Mouse (Mus musculus) ES-E14 (cell line): Measurements from ENCODE around the gene Uba52. TPM values are rescaled to one million over a fixed set of nuclear protein-coding genes. Genes with fewer than 3 reads are reported as not detected.

ENCODE experiments used
- DNase-seq: peaks from one replicate; pipeline ENCODE4 v3.0.0-alpha.2; 2013; ENCODE audit warnings: low read depth, low spot score
- H3K27ac ChIP-seq: 2 replicates; pipeline ENCODE4 v1.5.1; 2012; ENCODE audit warnings: low read depth, mild to moderate bottlenecking, low read length, moderate library complexity, mixed read lengths; ENCODE audit not compliant: poor library complexity, insufficient read depth, severe bottlenecking
- H3K36me3 ChIP-seq: 2 replicates; pipeline ENCODE4 v1.6.1; 2012; ENCODE audit warnings: mild to moderate bottlenecking, low read length, moderate library complexity, mixed read lengths; ENCODE audit not compliant: control insufficient read depth, poor library complexity, insufficient read depth, severe bottlenecking
- H3K4me1 ChIP-seq, 2 experiments: fragments of 150-350 bp in 1 of 2; sonication (generic) in 1 of 2; 2 replicates each; pipeline ENCODE4 v1.6.1; 2012; ENCODE audit warnings: low read length in 2 of 2, mild to moderate bottlenecking in 1 of 2, mixed read lengths in 1 of 2; ENCODE audit not compliant: control insufficient read depth in 2 of 2, insufficient read depth in 2 of 2, poor library complexity in 1 of 2
- H3K4me3 ChIP-seq, 2 experiments: fragments of 150-350 bp in 1 of 2; sonication (generic) in 1 of 2; 2 replicates each; pipeline ENCODE4 v1.5.1; 2012; ENCODE audit warnings: low read length in 2 of 2, low read depth in 1 of 2, mild to moderate bottlenecking in 1 of 2, mixed read lengths in 1 of 2; ENCODE audit not compliant: insufficient read depth in 1 of 2, poor library complexity in 1 of 2, severe bottlenecking in 1 of 2
- H3K9ac ChIP-seq: 2 replicates; pipeline ENCODE4 v1.6.1; 2012; ENCODE audit warnings: low read depth, mild to moderate bottlenecking, low read length, mixed read lengths; ENCODE audit not compliant: poor library complexity, insufficient read depth, severe bottlenecking
- H3K9me3 ChIP-seq: fragments of 150-350 bp; sonication (generic); 2 replicates; pipeline ENCODE4 v1.6.1; 2012; ENCODE audit warnings: low read depth, mild to moderate bottlenecking, low read length; ENCODE audit not compliant: control insufficient read depth, insufficient read depth
- CHD2 ChIP-seq: IDR thresholded peaks from 2 replicates; pipeline ENCODE4 v1.6.1; 2014; ENCODE audit warnings: mild to moderate bottlenecking, low read depth, low read length, inconsistent platforms
- HCFC1 ChIP-seq: IDR thresholded peaks from 2 replicates; pipeline ENCODE4 v1.6.1; 2012; ENCODE audit warnings: low read length, inconsistent platforms, borderline replicate concordance; ENCODE audit not compliant: insufficient read depth
- MAFK ChIP-seq: IDR thresholded peaks from 2 replicates; pipeline ENCODE4 v1.6.1; 2014; ENCODE audit warnings: mild to moderate bottlenecking, low read depth, low read length, inconsistent platforms; ENCODE audit not compliant: insufficient read depth
- ZC3H11A ChIP-seq: IDR thresholded peaks from 2 replicates; pipeline ENCODE4 v1.6.1; 2012; ENCODE audit warnings: low read depth, mild to moderate bottlenecking, inconsistent platforms, low read length, borderline replicate concordance
- ZNF384 ChIP-seq: IDR thresholded peaks from 2 replicates; pipeline ENCODE4 v1.6.1; 2012; ENCODE audit warnings: low read depth, low read length, inconsistent platforms
- in situ Hi-C, 2 experiments: fragments of 600-800 bp; cut with MboI; formaldehyde crosslinking; loops; one replicate each; pipeline ENCODE4 v1.15.1; 2025; ENCODE audit warnings: low sequenced_read_pairs in 2 of 2, inconsistent platforms in 1 of 2; ENCODE audit not compliant: unreplicated experiment in 2 of 2
- total RNA-seq: library from RNA; depleted of rRNA; stranded (reverse); fragments of 300-350 nt; gene quantifications from 2 replicates; pipeline ENCODE4 v1.2.3, GENCODE M21; 2012

Uba52 gene
- total RNA-seq, 1 experiment = 3,214 TPM

DNA sequence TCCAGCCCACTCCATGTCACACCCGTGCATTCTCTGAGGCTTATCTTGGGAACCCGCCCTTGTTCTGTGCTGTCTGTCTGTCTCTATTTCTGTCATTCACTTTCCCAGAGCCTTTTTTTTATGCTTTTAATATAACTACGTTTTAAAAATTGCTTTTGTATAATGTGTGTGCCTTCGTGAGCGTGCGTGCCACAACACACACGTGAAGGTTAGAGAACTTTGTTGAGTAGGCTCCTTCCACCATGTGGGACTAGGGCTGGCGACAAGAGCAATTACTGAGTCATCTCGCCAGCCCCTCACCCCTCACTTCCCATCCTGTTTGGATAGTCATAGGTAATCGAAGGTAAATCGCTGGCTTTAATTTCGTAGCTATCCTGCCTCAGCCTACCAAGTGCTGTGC lies 8.1 kb downstream of the Uba52 start:
- Histone ChIP-seq H3K36me3 (peaks cover 11% of the 10 kb centered on the region), H3K9me3 (no peaks in the 10 kb centered on the region), H3K27ac (no peak overlapping the region), H3K4me1 (peaks cover 7 to 17% of the 10 kb centered on the region in 2 experiments; a peak in 2 of 4 replicates), H3K4me3 (peak overlapping the region in 1 of 2 experiments; percentile 7; a peak in 2 of 4 replicates), H3K9ac (0 out of 2 replicates have a peak overlapping the region, but pooled peaks have one; percentile 34)
- in situ Hi-C loops = no loop called here
- no peak for DNase-seq
- TF ChIP-seq ZC3H11A = no peak
- no peak for TF ChIP-seq MAFK
- TF ChIP-seq HCFC1 = no peak
- TF ChIP-seq ZNF384 = no peak
- TF ChIP-seq CHD2 = no peak

DNA sequence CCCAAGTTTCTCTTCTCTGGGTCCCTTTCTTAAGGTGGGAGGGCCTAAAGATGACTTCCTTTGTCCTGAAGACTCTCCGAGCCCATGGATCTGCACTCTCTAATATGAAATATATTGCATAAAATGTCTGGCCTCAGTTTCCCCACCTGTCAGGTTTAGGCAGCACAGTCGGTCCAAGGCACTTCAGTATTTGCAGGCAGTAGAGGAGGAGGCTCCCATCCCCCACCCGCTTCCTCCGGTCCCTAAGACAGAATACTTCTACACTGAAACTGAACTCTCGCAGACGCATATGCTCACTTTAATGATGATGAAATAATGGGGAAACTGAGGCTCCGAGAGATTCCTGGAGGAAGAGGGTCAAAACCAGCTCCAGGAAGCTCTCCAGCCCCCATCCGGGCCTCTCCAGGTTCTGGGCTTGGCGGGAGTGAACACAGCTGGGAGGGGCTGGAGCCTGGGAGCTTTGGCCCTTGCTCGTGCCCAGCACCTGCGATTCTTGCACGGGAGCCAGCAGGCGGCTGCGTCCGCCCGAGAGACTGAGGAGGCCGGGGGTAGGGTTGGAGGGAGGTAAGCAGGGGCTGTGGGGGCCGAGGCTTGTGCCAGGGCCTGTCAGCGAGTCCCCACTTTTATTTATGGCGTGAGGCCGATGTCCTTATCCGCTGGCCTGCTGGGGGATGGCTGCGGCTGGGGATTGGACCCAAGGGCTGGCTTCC lies 8.6 kb downstream of the Uba52 start:
- peak overlapping the region in 1 of 2 experiments; percentile 7; a peak in 2 of 4 replicates for H3K4me3 ChIP-seq
- in situ Hi-C loops = no loop called here
- H3K27ac ChIP-seq = no peak overlapping the region

GRCm38 (mm10) chr8:70500386-70501301 lies 10.0 kb downstream of the Uba52 start:
- no peak overlapping the region for H3K27ac ChIP-seq
- peaks cover 10% of the 10 kb centered on the region; the same call in 1 of the 2 replicates for H3K36me3 ChIP-seq
- H3K9me3 ChIP-seq = no peaks in the 10 kb centered on the region
- no peak for DNase-seq
- H3K4me3 ChIP-seq = peak overlapping the region; percentile 59 to 68
- H3K4me1 ChIP-seq = peaks cover 7 to 17% of the 10 kb centered on the region in 2 experiments; a peak in 2 of 4 replicates
- no peak for TF ChIP-seq MAFK
- no peak for TF ChIP-seq ZNF384
- TF ChIP-seq ZC3H11A = no peak
- no peak for TF ChIP-seq CHD2
- no peak for TF ChIP-seq HCFC1
- peak overlapping the region; percentile 66 for H3K9ac ChIP-seq
- in situ Hi-C loops = no loop called here

More for the DNA sequence above, 8.6 kb downstream of the Uba52 start:
- Histone ChIP-seq H3K4me1 (peaks cover 7 to 17% of the 10 kb centered on the region in 2 experiments; a peak in 2 of 4 replicates), H3K36me3 (peaks cover 10% of the 10 kb centered on the region; the same call in 1 of the 2 replicates), H3K9me3 (no peaks in the 10 kb centered on the region), H3K9ac (0 out of 2 replicates have a peak overlapping the region, but pooled peaks have one; percentile 34)
- TF ChIP-seq ZNF384 (no peak), ZC3H11A (no peak), HCFC1 (no peak), CHD2 (no peak), MAFK (no peak)
- DNase-seq = no peak

- DNase-seq = no peak
- Histone ChIP-seq H3K4me3 (peak overlapping the region in 1 of 2 experiments; percentile 32; a peak in 1 of 4 replicates), H3K36me3 (no peaks in the 10 kb centered on the region), H3K4me1 (peaks cover 5 to 24% of the 10 kb centered on the region in 2 experiments; a peak in 2 of 4 replicates), H3K9ac (no peak overlapping the region), H3K27ac (no peak overlapping the region), H3K9me3 (no peaks in the 10 kb centered on the region)
- in situ Hi-C loops = no loop called here
- TF ChIP-seq ZC3H11A = no peak
- TF ChIP-seq CHD2 = no peak
- no peak for TF ChIP-seq HCFC1
- TF ChIP-seq ZNF384 = no peak
- no peak for TF ChIP-seq MAFK
Observed at GRCm38 (mm10) chr8:70495771-70496062, 14.9 kb downstream of the Uba52 start.
